Mouse (Mus musculus): ENCODE measurements around the gene Tmem219. TPM values are rescaled to one million over a fixed set of nuclear protein-coding genes. Genes with fewer than 3 reads are reported as not detected.

Gene Tmem219
- total RNA-seq, 2 experiments from 2014 or later: 10.9 to 11.3 TPM

GRCm38 (mm10) chr7:126850161-126850560, 72.6 kb downstream of the Tmem219 start:
- Histone ChIP-seq H3K4me3 (no peak overlapping the region), H3K27ac (no peak overlapping the region)
- TF ChIP-seq CTCF (IDR thresholded peaks at IDR 0.05): no peak
- DNase-seq: no peak
- intact Hi-C loops (cut with DNase I): no loop called here

GRCm38 (mm10) chr7:126848794-126849193, 73.9 kb downstream of the Tmem219 start:
- no peak for TF ChIP-seq CTCF (IDR thresholded peaks at IDR 0.05)
- Histone ChIP-seq H3K4me3 (no peak overlapping the region), H3K27ac (no peak overlapping the region)
- no peak for DNase-seq
- intact Hi-C loops (cut with DNase I): no loop called here

GRCm38 (mm10) chr7:126847421-126848398, 75.0 kb downstream of the Tmem219 start:
- H3K4me3 ChIP-seq: peak overlapping the region; percentile 74

GRCm38 (mm10) chr7:126847116-126847420, 75.6 kb downstream of the Tmem219 start, which contains the start of gene Doc2a:
Doc2a (plus strand) TSS chr7:126847416.
- intact Hi-C loops (cut with DNase I): no loop called here
- no peak for TF ChIP-seq CTCF (IDR thresholded peaks at IDR 0.05)
- H3K27ac ChIP-seq: no peak within 1 kb of the TSS
- no peak for DNase-seq
- H3K4me3 ChIP-seq: peak within 1 kb of the TSS; percentile 74

More at GRCm38 (mm10) chr7:126847421-126848398, 75.0 kb downstream of the Tmem219 start:
- H3K27ac ChIP-seq: no peak overlapping the region
- TF ChIP-seq CTCF (IDR thresholded peaks at IDR 0.05): no peak
- intact Hi-C loops (cut with DNase I): no loop called here
- peak; percentile 40 for DNase-seq

GRCm38 (mm10) chr7:126845516-126845915, 77.2 kb downstream of the Tmem219 start:
- Histone ChIP-seq H3K27ac (no peak overlapping the region), H3K4me3 (no peak overlapping the region)
- DNase-seq: no peak
- TF ChIP-seq CTCF (IDR thresholded peaks at IDR 0.05): no peak
- intact Hi-C loops (cut with DNase I): no loop called here

- DNase-seq: no peak
- Histone ChIP-seq H3K4me3 (no peak overlapping the region), H3K27ac (no peak overlapping the region)
- no peak for TF ChIP-seq CTCF (IDR thresholded peaks at IDR 0.05)
- intact Hi-C loops (cut with DNase I): no loop called here
Measured at GRCm38 (mm10) chr7:126843276-126843675, 79.4 kb downstream of the Tmem219 start.

Other genes starting within 250 kb of the Tmem219 start
- 10 to 100 TPM; 16.6 to 16.8 TPM for gene Sult1a1, start 246.5 kb downstream of the Tmem219 start, total RNA-seq (2021)
- 10 to 100 TPM; 35.1 to 36.9 TPM for gene Bola2, start 227.5 kb downstream of the Tmem219 start, total RNA-seq (2021)
- gene Slx1b, start 227.1 kb downstream of the Tmem219 start, total RNA-seq (2021): 1 to 10 TPM; 2.7 to 3.3 TPM
- gene Coro1a, start 215.1 kb downstream of the Tmem219 start, total RNA-seq (2021): 1 to 10 TPM; 2.3 to 2.4 TPM
- 10 to 100 TPM; 22.3 to 22.4 TPM for gene Mapk3, start 163.3 kb downstream of the Tmem219 start, total RNA-seq (2021)
- 1 to 10 TPM in 1 of 2 experiments, under 1 TPM in 1; 0.67 to 1.3 TPM for gene Gdpd3, start 156.6 kb downstream of the Tmem219 start, total RNA-seq (2021)
- gene Ypel3, start 146.0 kb downstream of the Tmem219 start, total RNA-seq (2021): 10 to 100 TPM; 74.6 to 93.1 TPM
- under 1 TPM; 0.42 to 0.48 TPM for gene Tbx6, start 141.4 kb downstream of the Tmem219 start, total RNA-seq (2021)
- 10 to 100 TPM; 22.8 to 25.7 TPM for gene Ppp4c, start 130.4 kb downstream of the Tmem219 start, total RNA-seq (2021)
- gene Fam57b, start 125.2 kb downstream of the Tmem219 start, total RNA-seq (2021): 10 to 100 TPM; 61.1 to 64.6 TPM
- gene 4930451I11Rik, start 91.3 kb downstream of the Tmem219 start, total RNA-seq (2021): not detected
- gene Doc2a, start 75.5 kb downstream of the Tmem219 start, total RNA-seq (2021): not detected
- 1 to 10 TPM; 5.3 to 6.3 TPM for gene Hirip3, start 60.9 kb downstream of the Tmem219 start, total RNA-seq (2021)
- 10 to 100 TPM in 1 of 2 experiments, 1 to 10 TPM in 1; 8.7 to 12.9 TPM for gene Ino80e, start 60.5 kb downstream of the Tmem219 start, total RNA-seq (2021)
- gene Taok2, start 38.2 kb downstream of the Tmem219 start, total RNA-seq (2021): 10 to 100 TPM; 22.3 to 23.5 TPM
- gene Kctd13, start 6.0 kb upstream of the Tmem219 start, total RNA-seq (2021): 1 to 10 TPM; 2.5 to 2.9 TPM
- gene Asphd1, start 26.7 kb upstream of the Tmem219 start, total RNA-seq (2021): not detected
- 1 to 10 TPM; 1.1 to 1.4 TPM for gene Sez6l2, start 27.6 kb upstream of the Tmem219 start, total RNA-seq (2021)
- gene Cdipt, start 53.0 kb upstream of the Tmem219 start, total RNA-seq (2021): 10 to 100 TPM; 29.3 to 41.0 TPM
- under 1 TPM in 1 of 2 experiments, not detected in 1; 0.47 TPM for gene Cdiptos, start 53.2 kb upstream of the Tmem219 start, total RNA-seq (2021)
- gene Mvp, start 91.7 kb upstream of the Tmem219 start, total RNA-seq (2021): 10 to 100 TPM; 26.5 to 30.2 TPM
- gene Pagr1b, start 93.6 kb upstream of the Tmem219 start, total RNA-seq (2021): not detected
- gene Pagr1a, start 94.4 kb upstream of the Tmem219 start, total RNA-seq (2021): 1 to 10 TPM in 1 of 2 experiments, not detected in 1; 2.4 TPM
- 10 to 100 TPM; 19.4 to 21.7 TPM for gene Gm42742, start 98.2 kb upstream of the Tmem219 start, total RNA-seq (2021)
- under 1 TPM; 0.14 to 0.61 TPM for gene Prrt2, start 98.3 kb upstream of the Tmem219 start, total RNA-seq (2021)
- gene Maz, start 104.1 kb upstream of the Tmem219 start, total RNA-seq (2021): 10 to 100 TPM; 74.5 to 79.0 TPM
- under 1 TPM; 0.66 to 0.84 TPM for gene Kif22, start 119.6 kb upstream of the Tmem219 start, total RNA-seq (2021)
- not detected for gene Zg16, start 164.4 kb upstream of the Tmem219 start, total RNA-seq (2021)
- gene AI467606, start 168.4 kb upstream of the Tmem219 start, total RNA-seq (2021): under 1 TPM; 0.51 to 0.92 TPM
- under 1 TPM; 0.31 to 0.53 TPM for gene Qprt, start 199.3 kb upstream of the Tmem219 start, total RNA-seq (2021)
- gene Spn, start 214.9 kb upstream of the Tmem219 start, total RNA-seq (2021): under 1 TPM in 1 of 2 experiments, not detected in 1; 0.17 TPM

All from gastrocnemius, adult 2 months (tissue).